Mouse (Mus musculus): Measurements from ENCODE around the gene Jsrp1.

GRCm38 (mm10) chr10:80821991-80822390, 8.7 kb upstream of the Jsrp1 start:
- TF ChIP-seq CTCF (IDR thresholded peaks at IDR 0.05; ENCODE audit: low read depth), result peak; percentile 76
- no peak for TF ChIP-seq EP300 (IDR thresholded peaks at IDR 0.05; ENCODE audit: low read depth)

All from liver, postnatal 0 days (tissue).